Mouse (Mus musculus) olfactory bulb, adult 2 months (tissue): ENCODE results near the gene Hsd11b1.

Source experiments
- CTCF ChIP-seq: fragments of 200-500 bp; IDR thresholded peaks from 2 replicates; pipeline ENCODE4 v1.5.1; 2012; ENCODE audit warnings: low read depth, mild to moderate bottlenecking, low read length, moderate library complexity; ENCODE audit not compliant: insufficient read depth
- POLR2A ChIP-seq: fragments of 200-500 bp; IDR thresholded peaks from 2 replicates; pipeline ENCODE4 v1.6.1; 2012; ENCODE audit warnings: mild to moderate bottlenecking, low read depth, low read length, moderate library complexity; ENCODE audit not compliant: insufficient read depth

- TF ChIP-seq CTCF = no peak
- TF ChIP-seq POLR2A = no peak
These were observed 25.2 kb upstream of the Hsd11b1 start for GRCm38 (mm10) chr1:193289076-193289475.
